Mouse (Mus musculus) sigmoid colon, adult 10 weeks (tissue): ENCODE results near the gene Cramp1l. TPM values are rescaled to one million over a fixed set of nuclear protein-coding genes. Genes with fewer than 3 reads are reported as not detected.

Source experiments
- polyA plus RNA-seq: library from polyadenylated mRNA; stranded (reverse); fragments of 350-450 nt; fragmentation: Illumina TruSeq; extraction: RNeasy Lipid Tissue Mini Kit (QIAGEN cat#74804); gene quantifications from one replicate; pipeline ENCODE4 v1.2.3, GENCODE M21; 2014; ENCODE audit warnings: low read depth, low replicate concordance

Gene Cramp1l
- 12.3 TPM for polyA plus RNA-seq

GRCm38 (mm10) chr17:25015655-25016291 lies at the start of gene Cramp1l, which contains the start of gene Ift140:
Cramp1l (minus strand) TSS chr17:25015788.
Ift140 (plus strand) TSS chr17:25016085.

GRCm38 (mm10) chr17:24960135-24960851 lies 55.3 kb downstream of the Cramp1l start, which contains the start of gene Jpt2:
Jpt2 (minus strand) TSS chr17:24960689.

GRCm38 (mm10) chr17:24936259-24937237 lies 79.0 kb downstream of the Cramp1l start, which contains the start of gene Mapk8ip3:
Mapk8ip3 (minus strand) TSS chr17:24936977.

Other genes starting within 250 kb of the Cramp1l start
- 0.95 TPM for gene Meiob, start 211.5 kb downstream of the Cramp1l start, polyA plus RNA-seq
- 10.6 TPM for gene Hagh, start 175.6 kb downstream of the Cramp1l start, polyA plus RNA-seq
- gene Fahd1, start 165.4 kb downstream of the Cramp1l start, polyA plus RNA-seq, result 194 TPM
- not detected for gene Igfals, start 149.8 kb downstream of the Cramp1l start, polyA plus RNA-seq
- gene Nubp2, start 129.4 kb downstream of the Cramp1l start, polyA plus RNA-seq, result 2.7 TPM
- not detected for gene Spsb3, start 129.1 kb downstream of the Cramp1l start, polyA plus RNA-seq
- 2.0 TPM for gene Eme2, start 120.7 kb downstream of the Cramp1l start, polyA plus RNA-seq
- gene Mrps34, start 120.7 kb downstream of the Cramp1l start, polyA plus RNA-seq, result 1.8 TPM
- 1.0 TPM for gene Nme3, start 119.3 kb downstream of the Cramp1l start, polyA plus RNA-seq
- gene Mapk8ip3, start 78.8 kb downstream of the Cramp1l start, polyA plus RNA-seq, result 7.2 TPM
- gene Jpt2, start 55.1 kb downstream of the Cramp1l start, polyA plus RNA-seq, result 62.0 TPM
- 8.1 TPM for gene Ift140, start 297 bp upstream of the Cramp1l start, polyA plus RNA-seq
- 2.8 TPM for gene Tmem204, start 67.8 kb upstream of the Cramp1l start, polyA plus RNA-seq
- 3.0 TPM for gene Telo2, start 100.2 kb upstream of the Cramp1l start, polyA plus RNA-seq
- not detected for gene Ptx4, start 105.0 kb upstream of the Cramp1l start, polyA plus RNA-seq
- 4.3 TPM for gene Clcn7, start 117.6 kb upstream of the Cramp1l start, polyA plus RNA-seq
- not detected for gene Ccdc154, start 146.7 kb upstream of the Cramp1l start, polyA plus RNA-seq
- gene Gm38655, start 159.7 kb upstream of the Cramp1l start, polyA plus RNA-seq, result not detected
- 19.8 TPM for gene BC003965, start 168.8 kb upstream of the Cramp1l start, polyA plus RNA-seq
- 14.3 TPM for gene Unkl, start 172.6 kb upstream of the Cramp1l start, polyA plus RNA-seq
- 10.1 TPM for gene Gnptg, start 224.3 kb upstream of the Cramp1l start, polyA plus RNA-seq
- 3.8 TPM for gene Tsr3, start 224.4 kb upstream of the Cramp1l start, polyA plus RNA-seq
- gene Baiap3, start 240.6 kb upstream of the Cramp1l start, polyA plus RNA-seq, result not detected